Mouse (Mus musculus): ENCODE measurements at regions not wholly inside any gene's neighbourhood (a gene's known extent, or its start where the extent isn't known, plus 50 kb on each side); places are given as distances from the start of the nearest gene placed in this dataset.

DNA sequence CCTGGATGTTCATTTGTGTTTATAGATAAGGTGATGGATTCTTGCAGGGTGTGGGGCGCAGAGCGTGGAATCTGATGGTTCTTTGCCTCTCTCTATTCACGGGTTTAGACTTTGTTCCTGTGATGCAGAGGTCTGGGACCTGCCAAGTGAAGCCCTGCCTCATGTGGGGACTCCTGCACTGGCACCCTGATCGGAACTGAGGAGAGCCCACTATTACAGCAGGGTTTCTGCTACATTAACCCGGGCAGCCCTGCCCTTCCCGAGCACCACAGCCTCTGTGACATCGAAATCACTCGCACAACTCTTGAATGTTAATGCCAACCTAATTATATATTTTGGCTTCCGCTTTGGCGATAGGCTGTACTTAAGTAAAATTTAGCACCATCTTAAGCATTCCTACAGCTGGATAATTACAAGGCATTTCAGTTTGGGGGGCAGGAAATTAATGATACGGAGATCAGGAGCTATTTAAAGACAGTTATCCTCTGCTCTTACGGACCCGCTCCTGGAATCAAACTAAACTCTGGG lies 294.7 kb downstream of the Irs2 start:
- no peak for DNase-seq (ENCODE audit: low spot score)

DNA sequence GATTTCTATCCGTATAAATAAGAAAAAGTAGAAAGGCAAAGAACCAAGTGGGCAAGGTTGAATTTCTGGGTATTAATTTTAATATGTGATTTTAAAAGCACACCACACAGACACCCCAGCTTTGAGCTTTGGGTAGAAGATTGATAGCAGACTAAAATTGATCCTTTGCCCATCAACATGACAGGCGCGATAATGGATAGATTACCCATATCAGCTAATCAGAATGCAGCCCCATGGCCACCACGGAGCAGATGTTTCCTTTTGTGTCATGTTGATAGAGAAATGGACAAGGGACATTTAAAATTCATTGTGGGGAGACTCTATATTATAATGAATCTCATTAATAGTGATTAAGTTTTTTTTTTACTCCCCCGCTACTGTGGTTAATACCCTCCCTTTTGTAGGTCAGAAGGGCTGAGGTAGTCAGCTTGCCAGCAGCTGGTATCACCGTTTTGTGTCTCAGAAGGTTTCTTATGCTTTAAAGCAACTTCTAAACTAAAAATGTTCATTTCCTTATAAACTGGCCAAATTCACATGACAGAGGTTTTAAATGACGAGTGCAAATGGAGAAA lies 296.1 kb downstream of the Irs2 start:
- no peak for DNase-seq (ENCODE audit: low spot score)

DNA sequence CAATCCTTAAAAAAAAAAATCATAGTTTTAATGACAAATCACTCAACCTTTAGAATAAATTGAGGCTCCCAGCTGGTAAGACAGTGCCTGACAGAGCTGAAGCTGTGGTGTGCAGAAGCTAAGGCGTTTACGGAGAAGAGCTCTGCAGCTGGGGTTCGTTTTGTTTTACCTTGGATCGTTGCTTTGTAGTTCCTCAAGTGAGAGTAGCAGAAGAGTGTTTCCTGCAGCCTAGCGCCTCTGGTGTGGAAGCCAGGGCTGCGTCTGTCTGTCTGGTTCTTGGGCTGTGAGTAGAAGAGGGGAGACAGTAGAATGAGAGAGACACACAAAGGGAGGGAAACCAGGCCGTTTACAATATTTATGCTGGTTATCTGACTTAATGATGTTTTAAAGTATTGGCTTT lies 296.8 kb downstream of the Irs2 start:
- no peak for DNase-seq (ENCODE audit: low spot score)

GRCm38 (mm10) chr8:10708509-10708908 lies 299.7 kb downstream of the Irs2 start:
- no peak for DNase-seq (ENCODE audit: low spot score)

GRCm38 (mm10) chr8:10707122-10707521 lies 301.1 kb downstream of the Irs2 start:
- DNase-seq (ENCODE audit: low spot score), result no peak

GRCm38 (mm10) chr8:10705909-10706308 lies 302.3 kb downstream of the Irs2 start:
- DNase-seq (ENCODE audit: low spot score), result no peak

DNA sequence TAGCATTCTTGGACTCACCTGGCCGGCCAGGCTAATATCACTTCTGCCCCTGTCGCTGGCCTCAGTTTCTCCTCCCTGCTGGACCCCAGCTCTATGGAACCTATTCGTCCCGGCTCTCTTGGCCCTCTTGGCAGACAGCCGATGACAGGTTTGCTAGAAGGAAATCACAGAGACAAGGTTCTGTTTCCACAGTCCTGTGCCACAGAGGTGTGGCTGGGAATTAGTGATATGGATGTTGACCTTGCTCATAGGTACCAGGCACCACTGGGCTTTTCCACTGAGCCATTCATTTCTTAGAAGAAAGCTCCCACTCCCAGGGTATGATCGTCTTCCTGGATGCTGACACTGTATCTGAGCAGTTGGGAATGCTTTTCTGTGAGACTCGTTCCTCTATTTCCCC lies 305.5 kb downstream of the Irs2 start:
- no peak for DNase-seq (ENCODE audit: low spot score)

DNA sequence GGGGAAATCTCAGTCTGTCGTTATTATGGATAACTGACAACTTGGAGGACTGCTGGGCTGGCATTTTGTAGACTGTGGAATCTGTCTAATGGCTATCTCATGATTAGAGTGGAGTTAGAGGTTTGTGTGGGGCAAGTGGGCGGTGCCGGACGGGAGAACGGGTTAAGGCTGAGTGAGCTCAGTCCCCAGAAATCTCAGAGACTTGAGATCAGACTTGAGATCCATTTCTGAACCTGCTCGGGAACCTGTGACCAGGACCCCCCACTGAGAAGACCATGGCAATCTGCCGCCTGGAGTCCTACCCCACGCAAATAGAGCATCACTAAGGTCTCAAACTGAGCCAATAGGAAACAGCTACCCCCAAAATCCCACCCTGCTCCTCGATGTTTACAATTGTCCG lies 306.0 kb downstream of the Irs2 start:
- DNase-seq (ENCODE audit: low spot score), result no peak

DNA sequence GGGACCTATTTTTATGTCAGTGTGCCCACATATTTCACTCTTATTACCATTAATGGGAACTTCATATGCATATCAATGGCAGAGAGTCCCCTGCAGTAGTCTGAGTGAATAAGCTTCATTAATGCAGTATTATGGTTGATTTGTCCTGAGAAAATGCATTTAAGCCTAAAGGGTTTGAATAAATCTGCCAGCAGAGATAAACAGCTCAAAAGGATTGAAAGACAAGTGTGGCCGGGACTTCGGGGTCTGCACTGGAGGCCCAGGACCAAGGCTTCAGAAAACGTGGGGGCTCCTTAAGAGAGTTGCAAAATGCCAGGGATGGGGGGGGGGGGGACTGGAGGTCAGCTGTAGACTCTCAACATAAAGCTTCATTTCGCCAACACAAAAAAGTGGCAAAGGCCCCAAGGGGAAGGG lies 306.6 kb downstream of the Irs2 start:
- no peak for DNase-seq (ENCODE audit: low spot score)

GRCm38 (mm10) chr8:10701226-10701625 lies 307.0 kb downstream of the Irs2 start:
- no peak for DNase-seq (ENCODE audit: low spot score)

- no peak for DNase-seq (ENCODE audit: low spot score)
Observed at GRCm38 (mm10) chr8:10699669-10700068, 308.6 kb downstream of the Irs2 start.

GRCm38 (mm10) chr8:10695181-10695580 lies 313.1 kb downstream of the Irs2 start:
- no peak for DNase-seq (ENCODE audit: low spot score)

- no peak for DNase-seq (ENCODE audit: low spot score)
Observed at GRCm38 (mm10) chr8:10690659-10691058, 317.6 kb downstream of the Irs2 start.

GRCm38 (mm10) chr8:10689881-10690280 lies 318.4 kb downstream of the Irs2 start:
- DNase-seq (ENCODE audit: low spot score), result no peak

GRCm38 (mm10) chr8:10687867-10688561 lies 320.2 kb downstream of the Irs2 start:
- DNase-seq (ENCODE audit: low spot score), result no peak

All from testis, postnatal 10 days (tissue).